Mouse (Mus musculus): ENCODE measurements around the gene Zbtb46. TPM values are rescaled to one million over a fixed set of nuclear protein-coding genes. Genes with fewer than 3 reads are reported as not detected.

The Zbtb46 gene
- polyA plus RNA-seq, 1 experiment from 2014 or later = 9.5 TPM

DNA sequence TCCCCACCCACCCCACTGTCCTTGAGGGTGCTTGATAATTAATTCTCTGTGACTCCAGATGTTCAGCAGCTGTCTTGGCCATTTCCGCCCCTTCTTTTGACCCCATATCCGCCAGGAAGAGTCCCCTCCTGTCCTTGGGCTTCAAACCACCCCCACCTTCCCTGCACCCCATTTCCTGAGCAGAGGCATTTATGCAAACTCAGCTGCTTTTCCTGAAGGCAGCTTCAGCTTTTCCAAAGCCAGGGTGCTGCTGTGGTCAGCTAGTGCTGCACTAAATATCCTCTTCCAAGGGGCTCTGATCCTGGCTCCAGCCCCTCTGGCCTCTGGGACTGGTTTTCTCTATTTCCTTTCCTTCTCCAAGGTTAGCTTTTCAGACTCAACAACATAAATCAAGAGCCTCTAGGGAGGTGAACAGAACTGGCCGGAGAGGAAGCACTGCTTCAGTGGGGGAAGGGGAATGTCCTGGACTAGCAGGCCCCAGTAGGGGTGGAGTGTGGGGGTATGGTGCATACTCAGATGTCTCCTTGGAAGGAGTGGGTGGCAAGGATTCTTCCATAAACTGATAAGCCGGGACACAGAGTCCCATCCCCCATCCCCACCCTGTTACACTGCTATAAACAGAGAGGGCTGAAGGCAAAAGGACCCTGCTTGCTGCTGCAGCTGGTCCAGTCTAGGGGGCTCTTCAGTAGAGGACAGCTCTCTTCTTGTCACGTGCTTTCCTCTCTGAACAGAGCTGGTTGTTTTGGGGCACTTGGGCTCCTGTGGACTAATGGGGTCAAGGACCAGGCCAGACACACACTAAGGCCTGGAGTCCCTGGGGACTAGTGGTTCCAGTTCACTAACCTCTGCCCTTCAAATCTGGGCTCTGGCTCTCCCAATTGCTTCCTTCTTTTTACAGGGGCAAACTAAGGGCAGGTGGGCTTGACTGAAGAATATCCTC is 28.4 kb upstream of the Zbtb46 start:
- no peaks in the 10 kb centered on the region for H3K4me1 ChIP-seq
- H3K27ac ChIP-seq (replicated peaks) = no peak overlapping the region; the same call in 1 of the 2 replicates
- no peak overlapping the region for H3K4me3 ChIP-seq
- H3K27me3 ChIP-seq = 0 out of 2 replicates have a peak, but pooled peaks cover 6% of the 10 kb centered on the region
- H3K36me3 ChIP-seq = no peaks in the 10 kb centered on the region
- no peak overlapping the region for H3K9ac ChIP-seq (replicated peaks)
- 40% methylated on average over 5 of the region's 5 CpGs for WGBS
- H3K9me3 ChIP-seq = no peaks in the 10 kb centered on the region
- H3K4me2 ChIP-seq (replicated peaks) = no peak overlapping the region
- ATAC-seq (replicated peaks) = no peak

DNA sequence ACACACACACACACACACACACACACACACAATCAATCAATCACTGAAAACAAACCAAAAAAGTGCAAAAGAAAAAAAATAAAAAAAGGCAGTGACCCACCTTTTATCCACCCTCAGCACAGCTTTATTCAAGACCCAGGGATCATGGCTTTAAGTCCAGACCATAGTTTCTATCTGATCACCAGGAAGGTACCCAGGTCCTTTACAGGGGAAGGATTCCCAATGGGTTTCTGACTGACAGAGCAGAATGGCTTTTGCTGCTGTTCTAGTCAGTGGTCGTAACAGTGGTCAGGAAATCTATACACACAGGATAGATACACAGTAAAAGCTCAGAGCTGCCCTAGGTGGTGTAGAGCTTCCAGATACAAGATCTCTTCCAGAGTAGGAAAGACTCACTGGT is 26.5 kb upstream of the Zbtb46 start:
- H3K36me3 ChIP-seq = no peaks in the 10 kb centered on the region
- H3K9me3 ChIP-seq = no peaks in the 10 kb centered on the region
- WGBS = 36% methylated on average over 1 of the region's 1 CpGs
- H3K4me1 ChIP-seq = no peaks in the 10 kb centered on the region
- no peak overlapping the region for H3K4me2 ChIP-seq (replicated peaks)
- ATAC-seq (replicated peaks) = no peak
- H3K27ac ChIP-seq (replicated peaks) = no peak overlapping the region
- H3K27me3 ChIP-seq = 0 out of 2 replicates have a peak, but pooled peaks cover 6% of the 10 kb centered on the region
- no peak overlapping the region for H3K9ac ChIP-seq (replicated peaks)
- H3K4me3 ChIP-seq = no peak overlapping the region

- WGBS = 81% methylated on average over 6 of the region's 6 CpGs
- H3K9me3 ChIP-seq = no peaks in the 10 kb centered on the region
- no peak overlapping the region for H3K4me2 ChIP-seq (replicated peaks)
- no peak overlapping the region for H3K27ac ChIP-seq (replicated peaks)
- no peaks in the 10 kb centered on the region for H3K36me3 ChIP-seq
- no peaks in the 10 kb centered on the region for H3K4me1 ChIP-seq
- ATAC-seq (replicated peaks) = no peak
- 0 out of 2 replicates have a peak, but pooled peaks cover 6% of the 10 kb centered on the region for H3K27me3 ChIP-seq
- H3K9ac ChIP-seq (replicated peaks) = no peak overlapping the region
- H3K4me3 ChIP-seq = no peak overlapping the region
These were observed 25.4 kb upstream of the Zbtb46 start for GRCm38 (mm10) chr2:181484456-181485233.

DNA sequence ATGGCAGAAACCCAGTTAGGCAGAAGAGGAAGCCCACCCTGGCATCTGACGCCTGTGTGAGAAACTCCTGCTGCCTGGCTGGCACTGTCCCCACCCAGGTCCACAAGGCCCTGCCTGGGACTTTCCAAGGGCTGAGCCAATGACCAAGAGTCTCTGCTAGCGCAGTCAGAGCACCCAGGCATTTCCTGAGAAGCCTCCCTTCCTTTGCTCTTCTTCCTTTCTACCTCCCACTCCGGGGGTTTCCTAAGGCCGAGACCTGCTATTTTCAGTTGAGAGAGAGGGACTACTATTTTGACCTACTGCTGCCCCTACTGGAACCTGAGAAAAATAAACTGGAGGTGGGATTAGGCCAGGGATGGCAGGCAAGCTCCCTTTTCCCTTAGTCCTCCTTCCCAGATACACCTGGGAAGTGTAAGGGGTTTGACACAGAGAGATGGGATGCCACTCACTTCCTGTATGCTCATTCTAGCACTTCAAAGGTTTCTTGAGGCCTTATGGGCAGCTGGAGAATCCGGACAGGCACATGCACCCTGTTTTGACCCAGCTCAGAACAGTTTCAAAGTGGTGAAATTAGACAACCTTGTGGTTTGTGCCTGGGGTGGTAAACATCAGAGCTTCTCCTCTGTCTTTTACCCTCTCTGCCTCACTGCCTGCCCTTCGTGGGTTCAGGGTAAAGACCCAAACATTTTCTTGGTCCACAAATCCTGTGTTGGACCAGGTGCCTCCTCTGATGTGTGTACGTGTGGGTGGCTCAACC is 24.5 kb upstream of the Zbtb46 start:
- no peak for ATAC-seq (replicated peaks)
- Histone ChIP-seq H3K9ac (replicated peaks) (no peak overlapping the region), H3K27ac (replicated peaks) (no peak overlapping the region), H3K9me3 (no peaks in the 10 kb centered on the region), H3K4me3 (no peak overlapping the region), H3K4me2 (replicated peaks) (no peak overlapping the region), H3K36me3 (no peaks in the 10 kb centered on the region), H3K4me1 (no peaks in the 10 kb centered on the region), H3K27me3 (peaks cover 6% of the 10 kb centered on the region; the same call in 1 of the 2 replicates)
- 37% methylated on average over 7 of the region's 7 CpGs for WGBS

DNA sequence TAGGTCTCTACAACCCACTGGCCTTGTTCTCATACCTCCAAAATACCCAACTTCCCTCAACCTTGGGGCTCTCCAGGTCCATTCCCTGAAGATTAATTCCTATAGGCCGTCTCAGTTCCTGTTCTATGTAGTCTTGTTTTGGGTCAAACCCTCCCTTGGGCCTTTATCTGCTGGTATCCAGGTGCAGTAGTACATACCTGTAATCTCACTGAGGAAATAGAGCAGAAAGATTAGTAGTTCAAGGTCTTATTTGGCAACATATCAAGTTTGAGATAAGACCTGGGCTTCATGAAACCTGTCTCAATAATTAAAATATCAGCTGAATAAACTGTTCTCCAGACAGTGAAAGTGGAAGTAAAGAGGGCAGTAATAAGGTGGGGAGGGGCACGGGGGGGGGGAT is 23.9 kb upstream of the Zbtb46 start:
- no peaks in the 10 kb centered on the region for H3K4me1 ChIP-seq
- no peak overlapping the region for H3K4me2 ChIP-seq (replicated peaks)
- no peak for ATAC-seq (replicated peaks)
- H3K27me3 ChIP-seq = peaks cover 6% of the 10 kb centered on the region; the same call in 1 of the 2 replicates
- no peak overlapping the region for H3K4me3 ChIP-seq
- no peaks in the 10 kb centered on the region for H3K9me3 ChIP-seq
- WGBS = 56% methylated on average over 2 of the region's 2 CpGs
- no peak overlapping the region for H3K9ac ChIP-seq (replicated peaks)
- H3K27ac ChIP-seq (replicated peaks) = no peak overlapping the region
- H3K36me3 ChIP-seq = no peaks in the 10 kb centered on the region

DNA sequence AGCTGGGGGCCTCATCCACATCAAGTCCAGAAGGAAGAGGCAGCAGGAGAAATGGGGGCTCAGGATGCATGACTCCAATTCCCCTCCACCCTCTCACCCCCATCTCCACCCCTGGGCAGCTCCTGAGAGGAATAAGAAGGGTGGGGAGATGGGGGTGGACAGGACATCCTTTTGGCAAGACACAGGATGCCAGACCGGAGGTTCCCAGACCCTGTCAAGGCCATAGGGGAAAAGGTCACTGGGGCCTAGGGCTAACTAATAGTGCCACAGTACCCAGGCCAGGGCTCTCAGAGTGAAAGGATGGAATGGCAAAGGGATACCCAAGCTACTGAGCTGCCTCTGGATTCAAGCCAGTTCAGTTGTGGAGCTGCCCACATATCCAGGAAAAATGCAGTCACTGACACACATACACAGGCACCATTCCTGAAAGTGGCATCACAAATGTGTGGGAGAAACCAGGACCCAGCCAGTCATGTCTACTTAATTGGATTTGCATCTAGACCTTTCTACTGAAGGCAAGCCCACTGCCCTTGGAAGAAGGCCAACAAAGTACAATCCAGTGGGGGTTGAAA is 13.1 kb upstream of the Zbtb46 start:
- Histone ChIP-seq H3K4me1 (no peaks in the 10 kb centered on the region), H3K27me3 (no peaks in the 10 kb centered on the region), H3K9me3 (no peaks in the 10 kb centered on the region), H3K27ac (replicated peaks) (no peak overlapping the region), H3K4me2 (replicated peaks) (no peak overlapping the region), H3K9ac (replicated peaks) (no peak overlapping the region), H3K36me3 (no peaks in the 10 kb centered on the region), H3K4me3 (no peak overlapping the region)
- ATAC-seq (replicated peaks) = no peak
- WGBS = 96% methylated on average over 1 of the region's 1 CpGs

DNA sequence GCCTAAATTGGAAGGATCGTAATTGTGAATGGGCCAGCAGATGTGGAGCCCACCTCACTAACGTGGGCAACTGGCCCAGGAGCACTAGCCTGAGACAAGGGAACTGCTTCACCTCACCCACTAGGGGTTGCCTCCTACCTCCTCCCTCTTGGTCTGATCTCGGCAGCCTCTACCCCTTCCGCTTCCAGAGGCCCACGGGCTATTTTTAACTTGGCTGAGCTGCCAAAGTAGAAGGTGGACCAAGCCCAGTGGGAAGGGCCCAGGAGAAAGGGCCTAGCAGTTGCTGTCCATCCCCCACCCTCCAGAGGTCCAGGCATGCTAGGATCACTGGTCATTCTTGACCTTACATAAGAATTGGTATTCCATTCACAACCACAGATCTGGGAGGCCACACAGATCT is 12.0 kb upstream of the Zbtb46 start:
- H3K4me2 ChIP-seq (replicated peaks) = no peak overlapping the region
- H3K4me3 ChIP-seq = no peak overlapping the region
- no peaks in the 10 kb centered on the region for H3K9me3 ChIP-seq
- no peaks in the 10 kb centered on the region for H3K4me1 ChIP-seq
- no peaks in the 10 kb centered on the region for H3K36me3 ChIP-seq
- H3K27ac ChIP-seq (replicated peaks) = no peak overlapping the region
- no peak for ATAC-seq (replicated peaks)
- no peak overlapping the region for H3K9ac ChIP-seq (replicated peaks)
- H3K27me3 ChIP-seq = no peaks in the 10 kb centered on the region
- WGBS = 63% methylated on average over 5 of the region's 5 CpGs

- H3K4me2 ChIP-seq (replicated peaks) = no peak overlapping the region
- WGBS = 69% methylated on average over 2 of the region's 2 CpGs
- no peak overlapping the region for H3K9ac ChIP-seq (replicated peaks)
- ATAC-seq (replicated peaks) = no peak
- no peaks in the 10 kb centered on the region for H3K27me3 ChIP-seq
- no peak overlapping the region for H3K27ac ChIP-seq (replicated peaks)
- H3K36me3 ChIP-seq = no peaks in the 10 kb centered on the region
- H3K4me3 ChIP-seq = no peak overlapping the region
- H3K4me1 ChIP-seq = no peaks in the 10 kb centered on the region
- no peaks in the 10 kb centered on the region for H3K9me3 ChIP-seq
These were observed 11.1 kb upstream of the Zbtb46 start for GRCm38 (mm10) chr2:181470285-181470684.

DNA sequence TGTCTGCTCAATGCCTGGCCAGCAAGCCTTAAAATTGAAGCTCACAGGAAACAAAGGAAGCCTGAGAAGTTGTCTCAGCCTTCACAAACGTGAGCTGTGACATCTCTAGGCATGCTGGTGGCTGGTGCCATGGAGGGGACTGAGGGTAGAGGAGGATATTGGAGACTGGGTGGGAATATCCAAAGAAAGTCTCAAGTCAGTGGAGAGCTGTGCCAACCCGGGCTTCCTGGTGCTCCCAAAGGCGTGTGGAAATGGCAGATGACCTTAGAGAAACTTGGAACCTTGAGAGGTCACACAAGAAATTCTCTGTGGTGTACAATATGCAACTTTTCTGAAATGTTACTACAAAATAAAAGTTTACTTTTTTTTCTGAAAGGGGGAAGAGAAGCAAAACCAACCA is 6.2 kb upstream of the Zbtb46 start:
- Histone ChIP-seq H3K36me3 (no peaks in the 10 kb centered on the region), H3K4me3 (no peak overlapping the region), H3K4me1 (peaks cover 4% of the 10 kb centered on the region; the same call in 1 of the 2 replicates), H3K4me2 (replicated peaks) (no peak overlapping the region), H3K9me3 (no peaks in the 10 kb centered on the region), H3K27me3 (peaks cover 6% of the 10 kb centered on the region), H3K27ac (replicated peaks) (no peak overlapping the region), H3K9ac (replicated peaks) (no peak overlapping the region)
- ATAC-seq (replicated peaks) = no peak
- WGBS = 60% methylated on average over 3 of the region's 3 CpGs

GRCm38 (mm10) chr2:181463008-181463738 is 3.9 kb upstream of the Zbtb46 start:
- ATAC-seq (replicated peaks) = no peak

GRCm38 (mm10) chr2:181462604-181463003 is 3.4 kb upstream of the Zbtb46 start:
- Histone ChIP-seq H3K9ac (replicated peaks) (no peak overlapping the region), H3K4me1 (peaks cover 21% of the 10 kb centered on the region), H3K9me3 (no peaks in the 10 kb centered on the region), H3K27ac (replicated peaks) (no peak overlapping the region), H3K36me3 (no peaks in the 10 kb centered on the region), H3K27me3 (peaks cover 25% of the 10 kb centered on the region), H3K4me3 (no peak overlapping the region), H3K4me2 (replicated peaks) (no peak overlapping the region)
- 75% methylated on average over 1 of the region's 1 CpGs for whole genome bisulfite sequencing
- ATAC-seq (replicated peaks) = no peak

More at GRCm38 (mm10) chr2:181463008-181463738, 3.9 kb upstream of the Zbtb46 start:
- peaks cover 16% of the 10 kb centered on the region for H3K4me1 ChIP-seq
- H3K9me3 ChIP-seq = no peaks in the 10 kb centered on the region
- H3K27me3 ChIP-seq = peaks cover 20% of the 10 kb centered on the region
- H3K4me3 ChIP-seq = no peak overlapping the region
- H3K36me3 ChIP-seq = no peaks in the 10 kb centered on the region
- H3K4me2 ChIP-seq (replicated peaks) = 0 out of 2 replicates have a peak overlapping the region, but pooled peaks have one; percentile 3
- 33% methylated on average over 7 of the region's 7 CpGs for WGBS
- H3K27ac ChIP-seq (replicated peaks) = no peak overlapping the region; the same call in 1 of the 2 replicates
- H3K9ac ChIP-seq (replicated peaks) = no peak overlapping the region
